Mouse (Mus musculus): Measurements from ENCODE around the gene Tmem115. TPM values are rescaled to one million over a fixed set of nuclear protein-coding genes. Genes with fewer than 3 reads are reported as not detected.
"Not testable (repeated sequence)": the region's sequence is repeated elsewhere in the genome, so short reads cannot be mapped to it uniquely, and the experiment has no call there.

Gene Tmem115
- polyA plus RNA-seq, 1 experiment from 2014 or later, result 45.9 TPM

DNA sequence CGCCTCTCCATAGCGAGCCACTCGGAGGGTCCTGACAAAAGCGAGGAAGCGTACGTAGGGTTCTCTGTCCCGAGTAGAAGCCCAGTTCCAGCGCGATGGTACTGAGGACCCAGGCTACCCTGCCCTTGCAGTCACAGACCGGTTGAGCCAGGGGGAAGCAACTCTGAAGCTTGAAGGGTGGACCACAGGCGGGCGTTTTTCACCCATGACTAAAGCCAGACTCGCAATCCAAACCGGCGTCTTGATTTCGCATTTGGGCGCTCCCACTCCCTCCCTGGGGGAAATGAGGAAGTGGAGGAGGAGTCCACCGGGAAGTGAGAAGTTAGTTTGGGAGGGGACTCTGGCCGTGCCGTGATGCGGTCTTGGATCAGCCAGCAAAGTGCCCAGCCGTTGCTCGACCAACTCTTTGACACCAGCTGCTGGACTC lies 21.3 kb downstream of the Tmem115 start:
- Histone ChIP-seq H3K36me3 (ENCODE audit: control insufficient read depth, insufficient read depth, low read length) (peaks cover 31% of the 10 kb centered on the region), H3K4me1 (ENCODE audit: control insufficient read depth, insufficient read depth, low read length) (peaks cover 46% of the 10 kb centered on the region), H3K9ac (replicated peaks; ENCODE audit: low read depth, low read length) (peak overlapping the region; percentile 85), H3K27ac (ENCODE audit: low read length) (peak overlapping the region; percentile 97), H3K9me3 (ENCODE audit: control insufficient read depth, low read depth, low read length) (no peaks in the 10 kb centered on the region), H3K4me3 (ENCODE audit: low read depth, low read length) (peak overlapping the region; percentile 74), H3K27me3 (ENCODE audit: control insufficient read depth, insufficient read depth, low read length) (no peaks in the 10 kb centered on the region), H3K4me2 (replicated peaks; ENCODE audit: low read depth, low read length) (peak overlapping the region; percentile 95)
- ATAC-seq (ENCODE audit: insufficient number of reproducible peaks, insufficient read depth, low FRiP score, low read depth), result no peak
- under 1% methylated on average over 23 of the region's 23 CpGs for WGBS

GRCm38 (mm10) chr9:107555701-107556100 lies 22.0 kb downstream of the Tmem115 start:
- Histone ChIP-seq H3K9ac (replicated peaks; ENCODE audit: low read depth, low read length) (peak overlapping the region; percentile 85), H3K4me1 (ENCODE audit: control insufficient read depth, insufficient read depth, low read length) (peaks cover 43% of the 10 kb centered on the region), H3K4me2 (replicated peaks; ENCODE audit: low read depth, low read length) (peak overlapping the region; percentile 95), H3K4me3 (ENCODE audit: low read depth, low read length) (peak overlapping the region; percentile 74), H3K27me3 (ENCODE audit: control insufficient read depth, insufficient read depth, low read length) (no peaks in the 10 kb centered on the region), H3K36me3 (ENCODE audit: control insufficient read depth, insufficient read depth, low read length) (peaks cover 38% of the 10 kb centered on the region), H3K27ac (ENCODE audit: low read length) (peak overlapping the region; percentile 97), H3K9me3 (ENCODE audit: control insufficient read depth, low read depth, low read length) (no peaks in the 10 kb centered on the region)
- ATAC-seq (ENCODE audit: insufficient number of reproducible peaks, insufficient read depth, low FRiP score, low read depth), result no peak
- WGBS, result 25% methylated on average over 2 of the region's 2 CpGs

GRCm38 (mm10) chr9:107556346-107556745 lies 22.6 kb downstream of the Tmem115 start:
- Histone ChIP-seq H3K36me3 (ENCODE audit: control insufficient read depth, insufficient read depth, low read length) (peaks cover 44% of the 10 kb centered on the region), H3K27ac (ENCODE audit: low read length) (0 out of 2 replicates have a peak overlapping the region, but pooled peaks have one; percentile 15), H3K4me2 (replicated peaks; ENCODE audit: low read depth, low read length) (peak overlapping the region; percentile 95), H3K9me3 (ENCODE audit: control insufficient read depth, low read depth, low read length) (no peaks in the 10 kb centered on the region), H3K9ac (replicated peaks; ENCODE audit: low read depth, low read length) (no peak overlapping the region), H3K27me3 (ENCODE audit: control insufficient read depth, insufficient read depth, low read length) (no peaks in the 10 kb centered on the region), H3K4me1 (ENCODE audit: control insufficient read depth, insufficient read depth, low read length) (peaks cover 37% of the 10 kb centered on the region), H3K4me3 (ENCODE audit: low read depth, low read length) (peak overlapping the region; percentile 74; the same call in 1 of the 2 replicates)
- no peak for ATAC-seq (ENCODE audit: insufficient number of reproducible peaks, insufficient read depth, low FRiP score, low read depth)
- WGBS, result 70% methylated on average over 3 of the region's 3 CpGs

DNA sequence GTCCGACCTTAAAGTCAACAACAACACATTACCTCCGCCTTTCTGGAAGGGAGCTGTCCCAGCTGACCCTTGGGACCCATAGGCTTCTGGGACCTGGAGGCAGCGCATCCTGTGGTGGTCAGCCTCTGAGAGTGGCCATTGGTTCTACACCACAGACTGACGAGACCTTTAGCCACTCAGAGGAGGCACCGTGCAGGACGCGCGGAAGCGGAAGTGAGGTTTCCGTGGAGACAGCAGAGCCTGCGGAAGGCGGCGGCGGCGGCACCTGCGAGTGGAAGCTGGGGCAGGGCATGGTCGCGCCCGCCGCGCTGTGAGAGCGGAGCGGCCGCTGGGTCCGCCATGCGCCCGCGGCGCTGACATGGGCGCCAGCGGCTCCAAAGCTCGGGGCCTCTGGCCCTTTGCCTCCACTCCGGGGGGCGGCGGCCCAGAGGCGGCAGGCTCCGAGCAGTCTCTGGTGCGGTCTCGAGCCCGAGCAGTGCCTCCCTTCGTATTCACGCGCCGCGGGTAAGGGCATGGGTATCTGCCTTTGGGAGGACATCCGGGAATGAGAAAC lies 29.4 kb downstream of the Tmem115 start, which contains the start of gene Tusc2:
Tusc2 (plus strand) TSS at position 227 of the 553 bp plus-strand sequence.
- no peaks in the 10 kb centered on the region for H3K27me3 ChIP-seq (ENCODE audit: control insufficient read depth, insufficient read depth, low read length)
- peak within 1 kb of the TSS; percentile 63; the same call in 1 of the 2 replicates for H3K27ac ChIP-seq (ENCODE audit: low read length)
- WGBS, result under 1% methylated on average over 44 of the region's 46 CpGs
- peaks cover 12% of the 10 kb centered on the region for H3K4me1 ChIP-seq (ENCODE audit: control insufficient read depth, insufficient read depth, low read length)
- peaks cover 40% of the 10 kb centered on the region for H3K36me3 ChIP-seq (ENCODE audit: control insufficient read depth, insufficient read depth, low read length)
- peak within 1 kb of the TSS; percentile 68 for H3K9ac ChIP-seq (replicated peaks; ENCODE audit: low read depth, low read length)
- peak within 1 kb of the TSS; percentile 83 for H3K4me3 ChIP-seq (ENCODE audit: low read depth, low read length)
- H3K4me2 ChIP-seq (replicated peaks; ENCODE audit: low read depth, low read length), result peak within 1 kb of the TSS; percentile 83
- peak; percentile 95 for ATAC-seq (ENCODE audit: insufficient number of reproducible peaks, insufficient read depth, low FRiP score, low read depth)
- no peaks in the 10 kb centered on the region for H3K9me3 ChIP-seq (ENCODE audit: control insufficient read depth, low read depth, low read length)

DNA sequence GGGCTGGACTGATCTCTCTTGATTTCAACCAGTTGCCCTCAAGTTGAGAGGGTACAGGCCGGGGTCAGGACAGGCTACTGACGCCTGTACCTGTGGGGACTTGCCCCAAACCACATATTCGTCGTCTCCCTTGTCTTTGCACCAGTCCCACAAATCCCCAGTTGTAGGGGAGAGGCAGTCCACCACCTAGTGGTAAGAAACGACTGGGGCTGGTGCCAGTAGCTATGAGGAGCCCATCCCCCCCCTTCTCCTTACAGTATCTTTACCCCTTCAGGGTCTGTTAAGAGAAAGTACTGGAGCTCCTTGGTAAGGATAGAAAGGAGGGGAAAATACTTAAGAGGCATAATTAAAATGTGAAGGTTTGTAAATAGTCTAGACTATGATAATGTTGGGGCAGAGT lies 31.8 kb downstream of the Tmem115 start:
- not testable (repeated sequence) for H3K4me2 ChIP-seq (replicated peaks; ENCODE audit: low read depth, low read length); H3K4me3 ChIP-seq (ENCODE audit: low read depth, low read length); ATAC-seq (ENCODE audit: insufficient number of reproducible peaks, insufficient read depth, low FRiP score, low read depth); H3K27me3 ChIP-seq (ENCODE audit: control insufficient read depth, insufficient read depth, low read length); H3K9me3 ChIP-seq (ENCODE audit: control insufficient read depth, low read depth, low read length); H3K9ac ChIP-seq (replicated peaks; ENCODE audit: low read depth, low read length)
- H3K36me3 ChIP-seq (ENCODE audit: control insufficient read depth, insufficient read depth, low read length), result peaks cover 20% of the 10 kb centered on the region
- 52% methylated on average over 5 of the region's 5 CpGs for WGBS
- peaks cover 21% of the 10 kb centered on the region for H3K4me1 ChIP-seq (ENCODE audit: control insufficient read depth, insufficient read depth, low read length)
- 0 out of 2 replicates have a peak overlapping the region, but pooled peaks have one; percentile 33 for H3K27ac ChIP-seq (ENCODE audit: low read length)

- H3K9me3 ChIP-seq (ENCODE audit: control insufficient read depth, low read depth, low read length), result no peaks in the 10 kb centered on the region
- peak overlapping the region; percentile 6; the same call in 1 of the 2 replicates for H3K4me2 ChIP-seq (replicated peaks; ENCODE audit: low read depth, low read length)
- peaks cover 15% of the 10 kb centered on the region for H3K36me3 ChIP-seq (ENCODE audit: control insufficient read depth, insufficient read depth, low read length)
- no peaks in the 10 kb centered on the region for H3K27me3 ChIP-seq (ENCODE audit: control insufficient read depth, insufficient read depth, low read length)
- WGBS, result 53% methylated on average over 15 of the region's 15 CpGs
- peak overlapping the region; percentile 49; the same call in 1 of the 2 replicates for H3K27ac ChIP-seq (ENCODE audit: low read length)
- no peak for ATAC-seq (ENCODE audit: insufficient number of reproducible peaks, insufficient read depth, low FRiP score, low read depth)
- H3K4me3 ChIP-seq (ENCODE audit: low read depth, low read length), result no peak overlapping the region
- peaks cover 26% of the 10 kb centered on the region for H3K4me1 ChIP-seq (ENCODE audit: control insufficient read depth, insufficient read depth, low read length)
- no peak overlapping the region for H3K9ac ChIP-seq (replicated peaks; ENCODE audit: low read depth, low read length)
These were observed 32.4 kb downstream of the Tmem115 start for GRCm38 (mm10) chr9:107566041-107566709.

DNA sequence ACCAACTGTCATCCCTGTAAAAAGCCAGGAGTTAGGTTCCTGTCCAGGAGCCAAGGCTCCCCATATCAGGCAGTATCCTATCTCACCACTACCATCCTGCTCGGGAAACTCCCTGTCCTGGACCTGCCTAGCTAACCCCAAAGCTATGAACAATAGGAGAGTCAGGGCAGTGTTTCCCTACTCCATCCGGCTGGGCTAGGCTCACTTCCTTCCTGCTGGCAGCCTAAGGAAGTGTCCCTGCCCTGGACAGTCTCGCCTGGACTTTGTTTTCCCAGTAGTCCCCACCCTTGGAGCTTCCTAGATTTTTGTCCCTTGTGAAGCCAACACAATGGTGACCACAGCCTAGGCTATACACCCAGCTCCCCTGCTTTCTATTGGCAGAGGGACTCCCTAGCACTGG lies 33.1 kb downstream of the Tmem115 start:
- no peak overlapping the region for H3K4me2 ChIP-seq (replicated peaks; ENCODE audit: low read depth, low read length)
- H3K27me3 ChIP-seq (ENCODE audit: control insufficient read depth, insufficient read depth, low read length), result no peaks in the 10 kb centered on the region
- peaks cover 26% of the 10 kb centered on the region for H3K4me1 ChIP-seq (ENCODE audit: control insufficient read depth, insufficient read depth, low read length)
- peak overlapping the region; percentile 93; the same call in 1 of the 2 replicates for H3K27ac ChIP-seq (ENCODE audit: low read length)
- no peaks in the 10 kb centered on the region for H3K9me3 ChIP-seq (ENCODE audit: control insufficient read depth, low read depth, low read length)
- H3K4me3 ChIP-seq (ENCODE audit: low read depth, low read length), result no peak overlapping the region
- no peak overlapping the region for H3K9ac ChIP-seq (replicated peaks; ENCODE audit: low read depth, low read length)
- peaks cover 12% of the 10 kb centered on the region for H3K36me3 ChIP-seq (ENCODE audit: control insufficient read depth, insufficient read depth, low read length)
- 62% methylated on average over 3 of the region's 3 CpGs for WGBS
- ATAC-seq (ENCODE audit: insufficient number of reproducible peaks, insufficient read depth, low FRiP score, low read depth), result no peak

GRCm38 (mm10) chr9:107567702-107568319 lies 34.1 kb downstream of the Tmem115 start, which contains the start of gene Hyal2:
Gene Hyal2 (plus strand): TSS chr9:107567945.
- H3K4me3 ChIP-seq (ENCODE audit: low read depth, low read length), result peak within 1 kb of the TSS; percentile 71
- H3K27ac ChIP-seq (ENCODE audit: low read length), result peak within 1 kb of the TSS; percentile 93
- H3K4me2 ChIP-seq (replicated peaks; ENCODE audit: low read depth, low read length), result peak within 1 kb of the TSS; percentile 83
- WGBS, result 7% methylated on average over 18 of the region's 18 CpGs
- peaks cover 26% of the 10 kb centered on the region for H3K4me1 ChIP-seq (ENCODE audit: control insufficient read depth, insufficient read depth, low read length)
- H3K9ac ChIP-seq (replicated peaks; ENCODE audit: low read depth, low read length), result peak within 1 kb of the TSS; percentile 73
- H3K27me3 ChIP-seq (ENCODE audit: control insufficient read depth, insufficient read depth, low read length), result no peaks in the 10 kb centered on the region
- H3K36me3 ChIP-seq (ENCODE audit: control insufficient read depth, insufficient read depth, low read length), result peaks cover 19% of the 10 kb centered on the region
- ATAC-seq (ENCODE audit: insufficient number of reproducible peaks, insufficient read depth, low FRiP score, low read depth), result no peak
- no peaks in the 10 kb centered on the region for H3K9me3 ChIP-seq (ENCODE audit: control insufficient read depth, low read depth, low read length)
